Mouse (Mus musculus): Measurements from ENCODE around the gene Hexim1.

Hexim1 gene

DNA sequence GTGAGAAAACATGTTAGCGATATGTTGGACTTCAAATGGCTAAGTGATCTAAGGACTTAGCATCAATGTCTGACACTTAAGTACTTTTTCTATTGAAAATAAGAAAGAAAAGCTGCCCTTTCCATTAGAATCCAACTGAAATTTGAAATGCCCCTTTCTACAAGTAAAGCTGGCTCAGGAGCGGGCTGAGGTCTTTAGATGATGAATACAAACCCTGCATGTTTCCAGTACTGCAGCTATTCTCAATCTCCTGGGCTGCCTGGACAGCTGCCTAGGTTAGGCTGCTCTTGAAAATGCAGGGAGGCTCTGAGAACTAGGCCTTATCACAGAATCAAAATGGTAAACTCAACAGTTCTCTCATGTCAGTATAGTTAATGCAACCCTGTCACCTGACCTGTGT lies 2.8 kb downstream of the Hexim1 start:
- no peak for DNase-seq (ENCODE audit: low spot score)

DNA sequence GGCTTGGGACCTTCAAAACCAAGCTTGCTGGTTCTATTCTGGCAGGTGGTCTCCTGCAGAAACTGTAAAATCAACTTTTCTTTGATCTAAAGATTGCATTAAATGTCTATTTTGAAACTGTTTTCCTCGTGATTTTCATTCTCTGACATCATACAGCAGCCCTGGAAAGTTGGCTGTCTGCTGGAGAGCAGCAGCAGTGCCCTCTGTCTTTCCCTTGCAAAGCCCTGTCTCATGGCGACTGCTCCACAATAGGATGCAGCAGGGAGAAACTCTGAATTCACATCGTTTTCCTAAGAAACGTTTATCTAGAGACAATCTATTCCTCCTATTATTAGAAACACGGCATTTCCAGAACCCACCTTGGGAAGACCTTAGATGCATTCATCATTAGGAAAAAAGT lies 3.6 kb downstream of the Hexim1 start:
- DNase-seq (ENCODE audit: low spot score) = no peak

DNA sequence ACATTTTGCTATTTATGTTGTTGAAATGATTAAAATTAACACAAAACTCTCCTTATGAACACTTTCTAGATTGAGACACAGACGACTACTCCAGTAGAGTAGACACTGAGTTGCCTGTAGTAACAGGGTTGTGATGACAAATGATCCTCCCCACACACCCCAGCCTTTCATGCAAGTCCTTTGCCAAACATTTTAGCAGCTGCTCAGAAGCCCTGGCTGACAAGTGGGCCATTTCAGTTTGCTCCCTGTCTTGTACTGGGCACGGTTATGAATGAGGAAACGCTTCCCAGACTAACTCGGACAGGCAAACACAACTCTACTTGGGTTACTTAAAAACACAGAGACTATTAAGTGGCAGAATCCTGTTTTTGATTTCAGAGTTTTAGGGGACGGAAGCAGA lies 4.3 kb downstream of the Hexim1 start:
- no peak for DNase-seq (ENCODE audit: low spot score)

DNA sequence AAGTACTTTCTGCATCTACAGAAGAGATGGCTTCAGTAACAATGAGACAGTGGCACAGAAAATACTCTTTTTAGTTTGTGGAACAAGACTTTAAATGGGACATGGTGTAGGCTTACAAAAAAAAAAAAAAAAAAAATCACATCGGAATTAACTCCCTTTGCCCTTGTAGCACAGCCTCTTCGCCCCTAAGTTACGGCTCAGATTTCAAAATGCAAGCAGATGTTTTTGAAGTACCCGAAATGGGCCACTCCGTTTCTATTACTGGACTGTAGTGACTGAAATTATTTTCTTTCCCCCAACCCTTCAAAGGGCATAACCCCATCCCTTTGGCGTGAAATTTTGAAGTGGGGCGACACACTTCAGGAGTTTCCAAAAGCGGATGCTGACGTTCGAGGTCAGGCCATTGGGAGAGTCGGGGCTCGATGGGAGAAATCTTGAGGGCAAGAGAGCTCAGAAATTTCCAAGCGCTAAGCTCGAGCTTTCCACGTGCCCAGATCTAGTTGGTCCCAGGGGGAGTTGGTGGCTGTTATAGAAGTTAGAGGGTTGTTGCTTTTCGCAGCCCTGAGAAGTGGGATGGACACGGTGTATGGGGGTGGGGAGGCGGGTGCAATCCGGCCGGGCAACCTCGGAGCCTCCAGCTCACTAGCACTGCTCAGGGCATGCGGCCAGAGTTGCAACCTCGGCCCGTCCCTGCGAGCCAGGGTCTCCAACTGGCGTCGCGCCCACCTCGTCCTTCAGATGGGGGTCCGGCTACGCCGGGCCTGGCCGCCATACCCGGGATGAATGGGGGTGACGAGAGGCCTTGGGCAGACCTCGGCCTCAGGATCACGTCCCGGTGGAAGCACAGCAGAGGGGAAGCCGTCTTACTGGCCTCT lies 15.9 kb downstream of the Hexim1 start, which contains the start of gene Hexim2:
Gene Hexim2 (plus strand): TSS at position 729 of the 875 bp plus-strand sequence.
- DNase-seq (ENCODE audit: low spot score) = no peak

DNA sequence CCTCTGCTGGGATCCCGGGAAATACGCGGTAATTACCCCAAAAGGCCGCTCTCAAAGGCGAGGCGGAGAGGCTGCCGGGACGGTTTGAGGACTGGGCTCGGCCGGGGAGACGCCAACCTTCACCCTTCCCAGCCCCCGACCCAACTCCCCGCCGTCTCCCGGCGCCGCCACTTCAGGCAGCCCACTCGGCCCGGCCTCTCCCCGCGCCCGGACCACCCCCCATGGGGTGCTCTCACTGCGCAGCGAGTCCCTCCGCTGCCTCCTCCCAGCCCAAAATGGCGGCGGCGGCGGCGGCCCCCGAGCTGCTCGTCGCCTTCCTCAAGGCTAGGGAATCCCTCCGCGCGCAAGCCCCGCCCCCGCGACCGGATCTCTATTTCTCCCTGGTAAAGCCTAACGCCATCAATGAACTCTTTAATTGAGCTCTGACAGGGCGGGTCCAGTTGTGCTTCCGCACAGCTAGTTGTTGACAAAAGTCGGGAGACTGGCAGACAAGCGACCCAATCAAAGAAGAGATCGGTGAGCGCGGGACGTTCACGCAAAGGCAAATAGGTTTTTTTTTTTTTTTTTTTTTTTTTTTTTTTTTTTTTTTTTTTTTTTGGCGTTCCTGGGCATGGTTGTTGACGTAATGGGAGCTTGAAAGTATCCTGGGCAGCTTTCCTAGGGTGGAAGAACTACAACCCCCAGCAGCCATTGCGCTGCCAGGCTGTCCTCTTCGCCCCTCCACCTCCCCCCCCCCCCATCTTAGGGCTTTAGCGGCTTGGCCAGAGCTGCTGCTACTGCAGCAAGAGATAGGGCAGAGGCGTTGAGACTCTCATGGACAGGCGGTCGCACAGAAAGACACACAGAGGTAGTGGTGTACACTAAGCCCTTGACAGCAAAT lies 16.8 kb downstream of the Hexim1 start:
- DNase-seq (ENCODE audit: low spot score) = peak; percentile 100

DNA sequence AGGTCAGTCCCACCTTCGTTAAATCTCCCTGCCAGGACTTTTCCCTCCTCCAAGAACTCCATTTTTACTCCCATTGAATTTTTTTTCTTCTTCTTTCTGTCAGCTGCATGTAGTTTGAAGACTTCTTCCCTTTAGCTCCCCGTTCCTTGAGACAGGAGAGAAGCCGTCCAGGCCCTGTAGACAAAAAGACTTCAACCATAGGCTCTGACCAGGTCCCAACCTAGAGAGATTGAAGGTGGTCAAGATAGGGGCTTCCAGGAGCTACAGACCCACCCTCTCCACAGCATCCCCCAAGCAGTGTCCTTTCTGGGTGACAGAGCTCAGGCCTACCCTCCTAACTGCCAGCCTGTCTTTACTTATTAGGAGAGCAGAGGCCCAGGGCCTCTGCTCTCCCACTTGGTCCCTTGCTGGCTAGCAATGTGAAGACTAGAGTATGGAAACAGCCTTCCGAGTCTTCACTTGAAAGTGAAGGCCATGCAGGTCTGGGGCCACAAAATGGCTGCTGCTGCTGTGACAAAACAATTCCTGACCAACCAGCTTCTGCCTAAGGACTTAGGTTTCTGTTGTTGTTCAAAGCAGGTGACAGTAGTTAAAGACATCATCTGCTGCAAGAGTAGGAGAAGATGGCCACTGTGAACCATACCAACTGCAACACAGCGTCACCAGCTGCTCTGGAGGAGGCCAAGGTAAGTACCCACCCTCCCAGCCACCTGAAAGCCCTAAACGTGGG lies 17.6 kb downstream of the Hexim1 start:
- no peak for DNase-seq (ENCODE audit: low spot score)

DNA sequence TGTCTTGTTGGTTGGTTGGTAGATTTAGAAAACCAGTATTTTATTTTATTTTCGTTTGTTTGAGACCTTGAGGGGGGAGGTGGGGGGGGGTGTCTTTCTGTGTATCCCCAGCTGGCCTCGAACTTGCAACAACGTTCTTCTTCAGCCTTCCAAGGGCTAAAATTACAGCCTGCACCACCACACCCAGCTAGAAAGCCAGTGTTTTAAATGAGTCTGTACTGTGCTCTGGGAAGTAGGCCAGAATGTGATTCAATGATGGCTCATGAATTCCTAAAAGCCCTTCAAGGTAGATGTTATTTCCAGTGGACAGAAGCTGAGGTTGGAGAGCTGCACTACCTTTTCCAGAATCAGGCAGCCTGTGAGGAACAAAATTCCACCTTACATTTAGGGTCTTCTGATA lies 18.2 kb downstream of the Hexim1 start:
- DNase-seq (ENCODE audit: low spot score) = no peak

DNA sequence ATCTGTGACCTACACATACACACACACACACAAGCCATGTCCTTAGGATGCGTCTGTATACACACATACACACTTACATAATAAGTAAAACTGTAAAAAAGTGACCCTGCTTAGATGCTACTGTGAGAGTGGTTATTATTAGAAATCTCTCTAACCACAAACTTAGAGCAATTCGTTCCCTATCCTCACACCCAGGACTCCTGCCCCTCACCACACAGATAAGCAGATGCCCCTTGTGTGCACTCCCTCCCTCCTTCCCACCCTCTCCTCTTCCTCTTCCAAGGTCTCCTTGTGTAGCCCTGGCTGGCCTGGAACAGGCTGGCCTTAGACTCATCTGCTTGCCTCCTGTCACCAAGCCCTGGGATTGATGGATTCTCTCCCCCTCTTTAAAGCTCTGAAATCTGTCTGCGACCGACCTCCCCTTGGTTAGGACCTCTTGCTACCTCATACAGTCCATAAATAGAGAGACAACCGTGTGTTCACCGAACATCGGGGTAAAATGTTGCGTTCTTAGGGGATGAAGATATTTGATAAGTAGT lies 20.1 kb downstream of the Hexim1 start:
- DNase-seq (ENCODE audit: low spot score) = no peak

DNA sequence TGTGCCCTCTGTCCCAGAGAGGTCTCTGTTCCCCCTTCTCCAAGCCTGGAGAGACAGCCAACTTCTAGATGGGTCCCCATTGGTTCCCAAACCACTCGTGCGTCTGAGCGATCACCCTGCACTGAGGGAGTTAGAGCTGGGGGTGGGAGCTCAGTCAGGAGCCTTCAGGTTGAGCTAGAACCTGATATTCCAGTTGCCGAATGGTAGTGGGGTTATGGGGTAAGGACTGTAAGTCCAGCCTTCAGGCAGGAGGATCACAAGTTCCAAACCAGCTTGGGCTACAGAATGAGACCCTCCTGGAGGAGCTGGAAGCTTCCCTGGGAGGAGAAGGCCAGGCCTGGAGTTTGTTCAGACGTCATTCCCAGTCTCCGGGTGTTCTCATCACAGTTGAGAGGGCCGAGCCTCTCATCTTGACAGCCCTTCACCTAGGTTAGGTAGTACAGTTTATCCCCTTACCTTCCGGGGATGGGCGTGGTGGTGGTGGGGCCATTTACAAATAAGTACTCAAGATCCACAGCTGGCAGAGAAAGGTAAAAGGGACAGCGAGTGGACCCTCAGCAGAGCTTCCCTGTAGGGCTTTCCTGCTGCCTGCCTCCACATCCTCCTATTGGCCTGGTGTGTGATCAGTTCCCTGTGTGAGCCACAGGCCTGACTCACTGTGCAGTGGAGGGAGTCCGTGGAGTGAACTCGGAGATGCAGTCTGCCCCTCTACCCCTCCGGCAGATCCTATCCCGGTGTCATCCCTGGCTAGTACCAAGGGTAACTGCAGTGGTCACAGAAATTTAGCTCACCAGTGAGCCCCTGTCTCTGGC lies 24.1 kb downstream of the Hexim1 start:
- DNase-seq (ENCODE audit: low spot score) = no peak

DNA sequence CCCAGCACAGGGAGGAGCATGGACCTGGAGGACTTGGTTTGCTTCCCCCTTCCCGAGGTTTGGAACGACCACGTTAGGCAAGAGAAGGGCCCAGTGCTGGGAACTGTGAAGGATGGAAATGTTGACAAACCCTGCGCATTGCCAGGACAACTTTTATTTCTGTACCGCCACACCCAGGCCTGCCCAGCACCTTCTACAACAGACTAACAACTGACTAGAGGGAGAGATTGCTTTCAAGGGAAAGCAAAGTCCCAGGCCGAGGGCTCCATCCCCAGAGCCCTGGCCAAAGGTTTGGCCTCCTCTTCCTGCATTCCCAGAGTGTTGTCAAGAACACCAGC lies 24.7 kb downstream of the Hexim1 start:
- DNase-seq (ENCODE audit: low spot score) = no peak

DNA sequence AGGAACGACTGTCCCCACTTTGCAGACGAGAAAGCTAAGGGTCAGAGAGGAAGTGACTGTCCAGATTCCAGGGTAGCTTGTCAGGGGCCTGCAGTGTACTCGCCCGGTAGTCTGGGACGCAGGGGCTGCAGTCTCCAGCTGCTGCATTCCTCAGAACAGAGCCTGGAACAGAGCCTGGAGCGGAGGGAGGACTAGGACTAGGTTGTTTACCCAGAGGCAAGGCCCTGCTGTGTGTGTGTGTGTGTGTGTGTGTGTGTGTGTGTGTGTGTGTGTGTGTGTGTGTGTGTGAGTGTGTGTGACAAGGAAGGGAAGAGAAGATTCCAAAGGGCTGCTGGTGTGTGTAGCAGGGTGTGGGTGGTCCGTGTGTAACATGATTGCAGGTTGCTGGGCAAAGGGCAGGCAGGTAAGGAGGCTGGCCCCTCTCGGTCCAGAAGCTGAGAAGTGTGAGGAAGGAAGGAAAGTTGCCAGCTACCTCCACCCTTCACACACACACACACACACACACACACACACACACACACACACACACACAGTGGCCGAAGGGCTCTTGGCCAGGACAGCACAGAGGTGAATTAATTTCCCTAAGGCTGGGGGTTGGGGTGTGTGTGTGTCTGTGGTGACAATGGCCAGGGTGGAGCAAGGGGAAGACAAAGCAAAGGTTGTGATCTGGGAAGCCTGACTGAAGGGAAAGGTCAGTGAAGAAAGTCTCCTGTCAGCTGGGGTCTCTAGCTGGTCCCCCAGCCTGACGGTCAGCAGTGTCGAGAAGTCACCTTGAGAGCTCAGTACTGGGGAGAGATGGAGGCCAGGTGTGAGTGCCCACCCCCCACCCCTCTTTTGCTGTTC lies 25.3 kb downstream of the Hexim1 start:
- no peak for DNase-seq (ENCODE audit: low spot score)

DNA sequence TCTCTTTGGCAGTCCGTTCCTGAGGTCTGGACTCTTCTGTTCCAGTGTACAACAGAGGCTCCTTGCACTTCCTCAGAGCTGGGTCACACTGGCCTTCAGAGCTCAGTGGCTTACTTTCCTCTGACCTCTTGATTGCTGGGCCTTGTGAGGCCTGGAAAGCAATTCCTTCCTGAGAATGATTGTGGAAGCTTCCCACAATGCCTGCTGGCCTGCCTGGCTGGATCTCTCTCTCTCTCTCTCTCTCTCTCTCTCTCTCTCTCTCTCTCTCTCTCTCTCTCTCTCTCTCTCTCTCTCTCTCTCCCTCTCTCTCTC lies 25.9 kb downstream of the Hexim1 start:
- no peak for DNase-seq (ENCODE audit: low spot score)

DNA sequence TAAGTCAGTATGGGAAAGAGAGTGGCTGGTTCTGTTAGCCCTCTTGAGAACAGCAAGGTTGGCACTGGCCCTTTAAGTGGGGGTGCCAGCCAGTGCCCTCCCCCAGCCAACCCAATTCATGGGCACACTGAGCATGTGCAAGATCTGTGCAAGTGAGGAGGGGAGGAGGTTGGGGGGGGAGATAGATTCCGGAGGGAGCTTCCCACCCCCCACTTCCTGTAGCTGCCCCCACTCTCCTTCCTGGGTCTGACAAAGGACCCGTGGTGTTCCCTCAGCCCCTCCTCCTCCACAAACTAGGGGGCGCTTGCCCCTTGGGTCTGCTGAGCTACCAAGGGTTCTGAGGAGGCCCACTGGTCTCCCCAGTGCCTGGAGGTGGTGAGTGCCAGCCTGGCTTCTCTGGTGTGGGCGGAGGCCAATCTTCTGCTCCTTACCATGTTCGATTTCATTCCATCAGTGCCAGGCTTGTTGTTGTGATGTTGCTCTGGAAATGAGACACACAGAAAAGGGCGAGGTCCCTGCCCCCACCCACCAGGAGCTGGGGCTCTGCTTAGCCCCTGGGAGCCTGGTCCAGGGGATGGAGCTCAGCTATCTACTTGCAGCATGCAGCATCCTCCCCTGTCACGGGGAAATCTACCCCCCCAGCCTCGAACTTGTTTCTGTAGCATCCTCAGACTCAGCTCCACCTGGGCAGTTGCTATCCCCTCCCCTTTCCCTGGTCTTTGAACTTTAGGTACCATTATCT lies 26.6 kb downstream of the Hexim1 start:
- DNase-seq (ENCODE audit: low spot score) = peak; percentile 84

DNA sequence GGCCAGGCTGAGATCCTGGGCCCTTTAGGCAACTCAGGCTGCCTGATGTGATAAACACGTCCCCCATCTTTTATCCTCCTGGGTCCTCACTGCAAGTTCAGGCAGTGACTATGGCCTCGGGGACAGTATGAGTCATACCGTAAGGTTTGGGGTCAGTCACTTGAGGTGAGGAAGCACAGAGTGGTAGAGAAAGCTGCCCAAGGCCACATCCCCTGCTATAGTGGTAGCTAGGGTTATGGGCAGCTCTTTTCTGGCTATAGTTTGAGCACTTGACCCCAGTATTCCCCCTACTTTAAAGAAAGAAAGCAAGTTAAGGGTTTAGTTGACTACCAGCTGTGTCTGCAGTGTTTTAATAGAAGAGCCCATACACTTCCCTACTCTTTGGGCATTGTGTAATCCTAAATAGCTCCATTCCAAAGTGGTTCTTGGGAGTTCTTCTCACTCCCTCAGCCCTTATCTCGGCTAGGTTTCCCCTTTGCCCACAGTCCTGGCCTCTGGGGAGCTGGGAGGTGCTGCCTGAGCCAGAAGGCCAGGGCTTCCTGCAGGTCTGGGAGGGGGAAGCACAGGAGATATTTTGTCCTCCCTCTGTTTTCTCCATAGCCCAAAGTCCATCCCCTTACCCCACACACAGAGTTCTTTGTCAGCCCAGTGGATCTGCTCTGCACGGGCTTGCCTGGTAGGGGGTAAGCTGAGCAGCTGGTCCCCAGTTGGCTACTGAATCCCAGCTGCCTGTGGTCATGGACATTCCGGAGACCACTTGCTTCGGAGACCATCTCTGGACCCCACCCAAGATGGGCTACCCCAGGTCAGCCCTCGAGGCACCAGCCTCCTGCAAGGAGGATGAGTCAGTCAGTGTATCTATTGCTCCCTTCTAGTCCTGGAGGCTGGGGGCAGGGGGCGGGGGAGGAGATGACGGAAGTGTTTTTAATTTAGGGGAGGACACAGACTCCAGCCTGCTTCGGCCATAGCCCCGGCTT lies 28.6 kb downstream of the Hexim1 start:
- no peak for DNase-seq (ENCODE audit: low spot score)

DNA sequence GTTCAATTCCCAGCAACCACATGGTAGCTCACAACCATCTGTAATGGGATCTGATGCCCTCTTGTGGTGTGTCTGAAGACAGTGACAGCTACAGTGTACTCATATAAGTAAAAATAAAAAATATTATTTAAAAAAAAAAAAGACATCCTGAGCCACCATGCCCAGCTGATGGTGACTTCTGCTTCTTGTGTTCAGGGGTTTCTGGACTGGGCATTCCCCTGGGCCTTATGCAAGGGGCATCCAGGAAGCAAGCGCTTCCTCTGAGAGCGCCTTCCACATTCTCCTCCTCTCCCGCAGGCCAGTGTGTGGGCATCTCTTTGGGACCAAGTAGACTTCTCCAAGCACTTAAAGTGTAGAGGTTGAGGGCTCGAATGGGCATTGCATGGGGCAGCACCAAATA lies 30.4 kb downstream of the Hexim1 start:
- DNase-seq (ENCODE audit: low spot score) = no peak

DNA sequence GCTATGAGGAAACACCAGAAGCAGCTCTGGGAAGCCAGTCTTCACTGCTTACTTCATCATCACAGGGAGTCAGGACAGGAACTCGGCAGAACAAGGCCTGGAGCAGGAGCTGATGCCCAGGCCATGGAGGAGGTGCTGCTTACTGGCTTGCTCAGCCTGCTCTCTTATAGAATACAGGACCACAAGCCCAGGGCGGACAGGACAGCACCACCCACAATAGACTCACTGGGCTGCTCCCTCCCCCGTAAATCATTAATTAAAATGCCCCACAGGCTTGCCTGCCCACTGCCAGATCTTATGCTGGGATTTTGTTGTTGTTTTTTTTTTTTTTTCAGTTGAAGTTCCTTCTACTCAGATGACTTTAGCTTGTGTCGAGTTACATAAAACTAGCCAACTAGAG lies 31.7 kb downstream of the Hexim1 start:
- no peak for DNase-seq (ENCODE audit: low spot score)

DNA sequence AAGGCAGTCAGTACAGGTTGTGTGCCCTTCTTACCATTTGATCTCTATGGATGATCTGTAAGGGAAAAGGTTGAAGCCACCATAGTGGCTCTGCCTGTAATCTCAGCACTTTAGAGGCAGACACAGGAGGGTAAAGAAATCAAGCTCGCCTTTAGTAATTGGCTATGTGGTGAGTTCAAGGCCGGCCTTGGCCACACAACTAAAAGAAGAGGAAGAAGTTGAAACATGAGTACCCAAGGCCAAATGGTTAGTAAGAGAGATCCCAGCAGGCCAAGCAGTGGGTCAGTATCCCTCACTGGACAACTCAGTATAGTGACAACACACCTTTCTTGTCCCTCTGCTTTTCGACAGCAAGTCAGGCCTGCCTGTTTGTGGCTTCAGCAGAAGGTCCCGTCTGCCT lies 33.7 kb downstream of the Hexim1 start:
- no peak for DNase-seq (ENCODE audit: low spot score)

DNA sequence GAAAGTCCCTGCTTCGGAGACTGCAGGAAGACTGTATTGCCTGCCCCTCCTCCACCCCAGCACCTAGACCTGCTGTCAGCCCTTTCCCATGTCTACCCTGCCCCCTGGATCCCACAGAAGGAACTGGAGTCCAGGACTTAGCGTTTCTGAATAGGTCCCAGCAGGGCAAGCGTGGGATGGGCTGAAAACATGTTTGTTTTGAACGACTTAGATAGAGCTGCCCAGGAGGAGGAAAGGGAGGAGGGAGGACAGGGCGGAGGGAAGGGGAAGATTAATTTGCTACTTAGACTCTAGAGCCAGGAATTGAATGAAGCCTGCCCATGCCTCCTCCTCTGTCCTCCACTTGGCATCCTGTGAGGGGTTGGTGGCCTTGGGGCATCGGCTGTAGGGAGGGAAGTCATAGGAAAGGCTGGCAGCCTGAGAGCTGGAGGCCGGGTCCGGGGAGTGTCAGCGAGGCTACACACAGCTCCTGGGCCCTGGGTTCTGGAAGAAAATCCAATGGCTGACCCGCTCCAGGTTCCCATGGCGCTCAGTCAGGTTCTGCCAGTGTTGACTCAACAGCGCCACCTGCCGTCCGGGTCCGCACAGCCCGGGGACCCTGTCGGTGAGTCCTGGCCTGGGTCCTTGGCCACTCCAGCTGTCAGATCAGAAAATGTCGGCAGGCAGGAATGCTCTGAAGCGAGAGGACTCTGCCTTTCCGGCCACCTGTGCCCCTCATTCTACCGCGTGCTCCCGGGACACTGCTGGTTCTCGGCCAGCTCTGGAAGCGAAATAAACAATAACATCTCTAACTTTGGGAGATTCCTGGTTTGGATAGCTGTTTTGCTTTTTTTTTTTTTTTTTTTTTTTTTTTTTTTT lies 42.8 kb downstream of the Hexim1 start:
- DNase-seq (ENCODE audit: low spot score) = peak; percentile 90

Measured in layer of hippocampus, adult 9-10 months (tissue).